ENCODE assay signal across 15 mouse cellular contexts in the genomic region with DNA sequence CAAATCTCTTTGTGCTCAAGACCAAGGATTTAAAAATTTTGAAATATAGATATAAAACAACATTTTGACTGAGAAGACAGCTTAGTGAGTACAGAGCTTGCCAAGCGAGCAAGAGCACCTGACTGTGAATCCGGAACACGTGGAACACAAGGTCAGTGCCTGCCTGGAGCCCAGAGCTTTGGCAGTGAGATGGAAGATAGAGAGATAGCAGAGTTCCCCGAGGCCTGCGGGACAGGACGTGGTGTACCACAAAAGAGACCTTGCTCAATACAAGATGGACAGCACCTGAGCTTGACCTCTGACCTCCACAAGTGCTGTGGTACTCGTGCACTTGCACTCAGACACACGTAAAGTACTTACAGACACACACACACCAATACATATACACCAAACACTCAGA. TPM values are rescaled to one million over a fixed set of nuclear protein-coding genes. Genes with fewer than 3 reads are reported as not detected.
DNase-seq lines count a peak whose midpoint lies in the region; ATAC-seq and TF ChIP-seq lines count a peak whose summit lies in the region.
"Had no signal": no experiment of that assay in that cellular context is flagged by ENCODE, and none has a peak within 500 bp of the region (broad histone marks: within the 10 kb centered on the region; RNA-seq: fewer than 3 reads in every experiment).

No protein-coding gene starts in this region.

- H3K4me3 ChIP-seq in intestine, embryonic 15.5 days (replicated peaks), result no peak overlapping the region
- H3K4me3 ChIP-seq in intestine, postnatal 0 days (ENCODE audit: low read depth, low read length), result no peak overlapping the region
- H3K4me3 ChIP-seq in stomach, embryonic 16.5 days (replicated peaks; ENCODE audit: low read length), result no peak overlapping the region
- H3K4me3 ChIP-seq in forebrain, embryonic 10.5 days, result no peak overlapping the region
- H3K4me3 ChIP-seq: megakaryocyte, embryonic 14.5 days; myocyte had no signal

- no peaks in the 10 kb centered on the region for H3K27me3 ChIP-seq in intestine, embryonic 15.5 days (replicated peaks)
- no peaks in the 10 kb centered on the region for H3K27me3 ChIP-seq in intestine, postnatal 0 days (replicated peaks; ENCODE audit: control insufficient read depth, insufficient read depth, low read length)
- H3K27me3 ChIP-seq in stomach, embryonic 16.5 days (ENCODE audit: control insufficient read depth, insufficient read depth, low read length), result no peaks in the 10 kb centered on the region
- no peaks in the 10 kb centered on the region for H3K27me3 ChIP-seq in forebrain, embryonic 10.5 days (ENCODE audit: poor library complexity, severe bottlenecking)
- H3K27me3 ChIP-seq: megakaryocyte, embryonic 14.5 days; Patski had no signal

- TF ChIP-seq CTCF in intestine, postnatal 0 days (IDR thresholded peaks at IDR 0.05; ENCODE audit: low read depth), result no peak

- peak; percentile 65 for ATAC-seq in intestine, embryonic 15.5 days
- no peak for ATAC-seq in intestine, postnatal 0 days
- ATAC-seq in stomach, embryonic 16.5 days (ENCODE audit: insufficient read depth, low FRiP score), result peak; percentile 44; the same call in 1 of the 2 replicates
- ATAC-seq: Patski had no signal

- H3K9ac ChIP-seq in intestine, embryonic 15.5 days, result no peak overlapping the region
- H3K9ac ChIP-seq in intestine, postnatal 0 days (ENCODE audit: low read depth, low read length), result no peak overlapping the region
- H3K9ac ChIP-seq in stomach, embryonic 16.5 days (ENCODE audit: low read length), result no peak overlapping the region
- H3K9ac ChIP-seq: hindbrain, embryonic 14.5 days; lung, embryonic 14.5 days had no signal

- H3K4me1 ChIP-seq in intestine, embryonic 15.5 days (replicated peaks), result peaks cover under 1% of the 10 kb centered on the region
- no peaks in the 10 kb centered on the region; the same call in 1 of the 2 replicates for H3K4me1 ChIP-seq in intestine, postnatal 0 days (replicated peaks; ENCODE audit: control insufficient read depth, insufficient read depth, low read length)
- no peaks in the 10 kb centered on the region for H3K4me1 ChIP-seq in stomach, embryonic 16.5 days (ENCODE audit: control insufficient read depth, insufficient read depth, low read length)
- no peaks in the 10 kb centered on the region for H3K4me1 ChIP-seq in forebrain, embryonic 10.5 days

- H3K27ac ChIP-seq in intestine, embryonic 15.5 days, result no peak overlapping the region
- H3K27ac ChIP-seq in intestine, postnatal 0 days (ENCODE audit: low read depth, low read length), result no peak overlapping the region
- H3K27ac ChIP-seq in stomach, embryonic 16.5 days (ENCODE audit: low read length), result no peak overlapping the region
- H3K27ac ChIP-seq in forebrain, embryonic 10.5 days, result no peak overlapping the region
- H3K27ac ChIP-seq: hindbrain, embryonic 14.5 days had no signal

- WGBS in intestine, embryonic 15.5 days, result 81% methylated on average over 8 of the region's 8 CpGs
- 69% methylated on average over 8 of the region's 8 CpGs for WGBS in intestine, postnatal 0 days
- 75% methylated on average over 8 of the region's 8 CpGs for WGBS in stomach, embryonic 16.5 days
- WGBS in forebrain, embryonic 10.5 days, result 92% methylated on average over 8 of the region's 8 CpGs

- no peaks in the 10 kb centered on the region for H3K36me3 ChIP-seq in intestine, embryonic 15.5 days
- H3K36me3 ChIP-seq in intestine, postnatal 0 days (ENCODE audit: control insufficient read depth, insufficient read depth), result no peaks in the 10 kb centered on the region
- no peaks in the 10 kb centered on the region for H3K36me3 ChIP-seq in stomach, embryonic 16.5 days (ENCODE audit: control insufficient read depth, insufficient read depth, low read length)
- H3K36me3 ChIP-seq in forebrain, embryonic 10.5 days (replicated peaks), result 0 out of 2 replicates have a peak, but pooled peaks cover 2% of the 10 kb centered on the region

- H3K4me2 ChIP-seq in intestine, embryonic 15.5 days (replicated peaks), result no peak overlapping the region
- no peak overlapping the region for H3K4me2 ChIP-seq in intestine, postnatal 0 days (replicated peaks; ENCODE audit: low read depth)
- H3K4me2 ChIP-seq in stomach, embryonic 16.5 days (ENCODE audit: low read depth, low read length), result no peak overlapping the region
- H3K4me2 ChIP-seq: hindbrain, embryonic 14.5 days; lung, embryonic 14.5 days had no signal

- peak; percentile 53 for DNase-seq in testis, postnatal 14 days (ENCODE audit: low spot score)
- no peak for DNase-seq in testis, postnatal 10 days (ENCODE audit: low spot score)
- peak; percentile 70 for DNase-seq in gonadal fat pad, adult 2 months (ENCODE audit: low read depth)
- DNase-seq in forebrain, embryonic 10.5 days (ENCODE audit: extremely low spot score, low spot score), result no peak
- no peak for DNase-seq in right cerebral cortex, adult 2 months (ENCODE audit: low spot score in 2 of 2)
- DNase-seq: cerebellum, adult 11 months; embryo, embryonic 11 days; lung, embryonic 14.5 days had no signal

- no peaks in the 10 kb centered on the region for H3K9me3 ChIP-seq in intestine, embryonic 15.5 days
- no peaks in the 10 kb centered on the region for H3K9me3 ChIP-seq in intestine, postnatal 0 days (ENCODE audit: control insufficient read depth)
- no peaks in the 10 kb centered on the region for H3K9me3 ChIP-seq in stomach, embryonic 16.5 days (replicated peaks; ENCODE audit: control insufficient read depth, low read length)
- H3K9me3 ChIP-seq in forebrain, embryonic 10.5 days, result no peaks in the 10 kb centered on the region
- H3K9me3 ChIP-seq: megakaryocyte, embryonic 14.5 days had no signal

RNA-seq across cellular contexts. Expression of a gene that starts 54.2 kb away (rescaled TPM):
- polyA plus RNA-seq in intestine, embryonic 15.5 days (2015; fragmentation: Nextera tagmentation; extraction: Ambion mirVana), result 215 and 230 TPM in 2 replicates
- 240 and 254 TPM in 2 replicates for polyA plus RNA-seq in intestine, postnatal 0 days (2015; fragmentation: Nextera tagmentation; extraction: Ambion mirVana)
- 66.8 and 85.3 TPM in 2 replicates for polyA plus RNA-seq in gonadal fat pad, adult 2 months (2012; rRNA removed)
- 138 and 151 TPM in 2 replicates for polyA plus RNA-seq in stomach, embryonic 16.5 days (2015; fragmentation: Nextera tagmentation; extraction: Ambion mirVana)
- 171 and 172 TPM in 2 replicates for polyA plus RNA-seq in forebrain, embryonic 10.5 days (2016; fragmentation: Nextera tagmentation; extraction: Ambion mirVana)

RNA-seq across cellular contexts. Expression of a gene that starts 54.3 kb away (rescaled TPM):
- 70.2 and 79.0 TPM in 2 replicates for polyA plus RNA-seq in intestine, embryonic 15.5 days (2015; fragmentation: Nextera tagmentation; extraction: Ambion mirVana)
- 58.8 and 60.0 TPM in 2 replicates for polyA plus RNA-seq in intestine, postnatal 0 days (2015; fragmentation: Nextera tagmentation; extraction: Ambion mirVana)
- polyA plus RNA-seq in gonadal fat pad, adult 2 months (2012; rRNA removed), result 56.9 and 58.0 TPM in 2 replicates
- polyA plus RNA-seq in stomach, embryonic 16.5 days (2015; fragmentation: Nextera tagmentation; extraction: Ambion mirVana), result 66.4 and 73.8 TPM in 2 replicates
- 99.9 and 101 TPM in 2 replicates for polyA plus RNA-seq in forebrain, embryonic 10.5 days (2016; fragmentation: Nextera tagmentation; extraction: Ambion mirVana)

Comparison
In these comparisons a context has a peak if more than half of its experiments do, and no peak if none do; other contexts are left out.
1. DNase-seq: peak in testis, postnatal 14 days (single experiment) and gonadal fat pad, adult 2 months (single experiment); none in testis, postnatal 10 days (single experiment), forebrain, embryonic 10.5 days (single experiment) and right cerebral cortex, adult 2 months (0 of 2).